Mouse (Mus musculus): ENCODE data around the gene Stab2.

DNA sequence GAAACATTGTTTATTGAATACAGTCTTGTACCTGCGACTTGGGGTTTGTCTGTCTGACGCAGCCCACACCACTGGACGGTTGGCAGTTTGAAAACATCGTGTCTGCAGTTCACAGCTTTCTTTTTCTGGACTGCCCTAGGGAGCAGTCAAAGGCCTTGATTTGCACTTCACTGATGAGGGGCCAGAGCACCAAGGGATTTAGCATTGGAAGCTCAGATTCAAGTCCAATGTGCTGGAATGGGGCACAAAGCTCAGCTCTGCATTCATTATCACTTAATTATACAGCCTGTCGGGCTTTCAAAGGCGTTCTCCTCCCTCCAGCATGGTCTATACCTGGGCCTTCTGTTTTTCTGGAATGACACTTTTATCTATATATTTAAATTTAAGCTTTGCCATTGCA, 38.6 kb upstream of the Stab2 start:
- TF ChIP-seq POLR2A (IDR thresholded peaks at IDR 0.05; ENCODE audit: extremely low read depth, insufficient read depth, low read length) (no peak), CTCF (IDR thresholded peaks at IDR 0.05; ENCODE audit: low read depth, low read length) (no peak)

All from liver, adult 2 months (tissue).